Mouse (Mus musculus) C2C12 (cell line): ENCODE results near the gene Ptgfrn.

Experiments
- CTCF ChIP-seq: IDR thresholded peaks from one replicate; pipeline ENCODE4 v1.5.1; 2011; ENCODE audit not compliant: control insufficient read depth, insufficient read depth, insufficient read length
- MYOD1 ChIP-seq: IDR thresholded peaks from one replicate; pipeline ENCODE4 v1.6.1; 2011; ENCODE audit warnings: low read depth; ENCODE audit not compliant: control insufficient read depth, insufficient read length
- MYOG ChIP-seq: IDR thresholded peaks from one replicate; pipeline ENCODE4 v1.6.1; 2011; ENCODE audit not compliant: control insufficient read depth, insufficient read length; ENCODE audit errors: extremely low read depth
- USF1 ChIP-seq: IDR thresholded peaks from one replicate; pipeline ENCODE4 v1.6.1; 2011; ENCODE audit warnings: low read depth, mild to moderate bottlenecking, control low read depth, moderate library complexity

DNA sequence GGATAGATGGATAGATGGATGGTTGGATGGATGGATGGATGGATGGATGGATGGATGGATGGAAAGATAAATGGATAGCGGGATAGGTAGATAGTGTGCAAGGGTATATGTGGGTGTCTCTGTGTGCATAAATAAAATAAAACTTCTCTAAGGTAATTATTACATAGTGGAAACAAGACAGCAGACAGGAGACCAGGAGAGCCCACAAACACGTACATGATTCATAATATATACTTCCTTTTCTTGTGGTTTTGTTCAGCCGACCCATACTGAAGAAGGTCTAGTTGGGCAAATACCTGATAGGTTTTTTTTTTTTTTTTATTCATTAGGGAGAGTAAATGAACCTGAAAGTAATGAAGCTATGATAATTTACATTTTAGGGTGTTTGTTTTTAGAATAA is 96.5 kb downstream of the Ptgfrn start:
- TF ChIP-seq CTCF (no peak), MYOG (no peak), MYOD1 (no peak), USF1 (no peak)
